ENCODE assay signal across 20 mouse cellular contexts in genomic region chr7:109331722-109332121, GRCm38 (mm10).
A peak's percentile ranks its signal among the peaks of the same experiment; 100 is the strongest.
DNase-seq lines count a peak whose midpoint lies in the region; ATAC-seq lines count a peak whose summit lies in the region.
"Had no signal": no experiment of that assay in that cellular context is flagged by ENCODE, and none has a peak within 500 bp of the region (broad histone marks: within the 10 kb centered on the region; RNA-seq: fewer than 3 reads in every experiment).

No protein-coding gene starts in this region.

- DNase-seq in frontal cortex, postnatal 10 days (ENCODE audit: low spot score in 2 of 2), result no peak
- peak; percentile 61 for DNase-seq in heart, adult 11 months
- DNase-seq in heart, adult 18-20 months, result no peak
- peak; percentile 17 for DNase-seq in midbrain, embryonic 11.5 days (ENCODE audit: low spot score, missing footprints)
- no peak for DNase-seq in midbrain, embryonic 10.5 days (ENCODE audit: low spot score)
- DNase-seq: adrenal gland, adult 2 months; adrenal gland, adult 8-10 months; adrenal gland, postnatal 10 days; adrenal gland, postnatal 14 days; adrenal gland, postnatal 25 days; adrenal gland, postnatal 36 days; B cell, adult 2 months; cerebellum, adult 11 months; cerebellum, adult 11-12 months; cerebellum, adult 18-20 months had no signal

- H3K9me3 ChIP-seq in midbrain, embryonic 11.5 days (ENCODE audit: control insufficient read depth, low read length), result no peaks in the 10 kb centered on the region
- H3K9me3 ChIP-seq in midbrain, embryonic 10.5 days (replicated peaks), result no peaks in the 10 kb centered on the region
- H3K9me3 ChIP-seq: G1E had no signal

- H3K4me1 ChIP-seq in midbrain, embryonic 11.5 days (ENCODE audit: control insufficient read depth, insufficient read depth, low read length), result no peaks in the 10 kb centered on the region
- H3K4me1 ChIP-seq in midbrain, embryonic 10.5 days, result no peaks in the 10 kb centered on the region

- 91% methylated on average over 8 of the region's 8 CpGs for WGBS in midbrain, embryonic 11.5 days
- WGBS in midbrain, embryonic 10.5 days, result 93% methylated on average over 8 of the region's 8 CpGs

- no peaks in the 10 kb centered on the region for H3K27me3 ChIP-seq in midbrain, embryonic 11.5 days (ENCODE audit: control insufficient read depth, insufficient read depth, low read length)
- no peaks in the 10 kb centered on the region for H3K27me3 ChIP-seq in midbrain, embryonic 10.5 days (ENCODE audit: low read depth, poor library complexity, severe bottlenecking)

- peak; percentile 62 for ATAC-seq in frontal cortex, adult (ENCODE audit: low TSS enrichment)
- no peak for ATAC-seq in midbrain, embryonic 11.5 days (ENCODE audit: low FRiP score)
- ATAC-seq: activated CD4-positive, CD25-positive, alpha-beta regulatory T cell, adult 4 months; CD4-positive, CD25-positive, alpha-beta regulatory T cell, adult 4 months; Patski had no signal

- no peaks in the 10 kb centered on the region for H3K36me3 ChIP-seq in midbrain, embryonic 11.5 days (ENCODE audit: control insufficient read depth, insufficient read depth, low read length)
- H3K36me3 ChIP-seq in midbrain, embryonic 10.5 days, result no peaks in the 10 kb centered on the region
- H3K36me3 ChIP-seq: G1E had no signal

- H3K27ac ChIP-seq in midbrain, embryonic 11.5 days (ENCODE audit: low read depth, low read length), result no peak overlapping the region
- H3K27ac ChIP-seq in midbrain, embryonic 10.5 days (replicated peaks), result no peak overlapping the region

- H3K9ac ChIP-seq in midbrain, embryonic 11.5 days (ENCODE audit: low read length), result no peak overlapping the region

- no peak overlapping the region for H3K4me3 ChIP-seq in midbrain, embryonic 11.5 days (ENCODE audit: low read depth, low read length)
- no peak overlapping the region for H3K4me3 ChIP-seq in midbrain, embryonic 10.5 days

- H3K4me2 ChIP-seq in midbrain, embryonic 11.5 days, result no peak overlapping the region

Comparison
In these comparisons a context has a peak if more than half of its experiments do, and no peak if none do; other contexts are left out.
1. DNase-seq: peak in heart, adult 11 months (single experiment) and midbrain, embryonic 11.5 days (single experiment); none in frontal cortex, postnatal 10 days (0 of 2), heart, adult 18-20 months (0 of 2) and midbrain, embryonic 10.5 days (single experiment).